Mouse (Mus musculus) spleen, postnatal 10 days (tissue): Measurements from ENCODE around the gene Tmtc1.

Source experiments
- DNase-seq, 2 experiments: peaks; one replicate each; pipeline ENCODE4 v3.0.0; 2021 to 2022; ENCODE audit warnings: low spot score in 2 of 2

Tmtc1 gene

DNA sequence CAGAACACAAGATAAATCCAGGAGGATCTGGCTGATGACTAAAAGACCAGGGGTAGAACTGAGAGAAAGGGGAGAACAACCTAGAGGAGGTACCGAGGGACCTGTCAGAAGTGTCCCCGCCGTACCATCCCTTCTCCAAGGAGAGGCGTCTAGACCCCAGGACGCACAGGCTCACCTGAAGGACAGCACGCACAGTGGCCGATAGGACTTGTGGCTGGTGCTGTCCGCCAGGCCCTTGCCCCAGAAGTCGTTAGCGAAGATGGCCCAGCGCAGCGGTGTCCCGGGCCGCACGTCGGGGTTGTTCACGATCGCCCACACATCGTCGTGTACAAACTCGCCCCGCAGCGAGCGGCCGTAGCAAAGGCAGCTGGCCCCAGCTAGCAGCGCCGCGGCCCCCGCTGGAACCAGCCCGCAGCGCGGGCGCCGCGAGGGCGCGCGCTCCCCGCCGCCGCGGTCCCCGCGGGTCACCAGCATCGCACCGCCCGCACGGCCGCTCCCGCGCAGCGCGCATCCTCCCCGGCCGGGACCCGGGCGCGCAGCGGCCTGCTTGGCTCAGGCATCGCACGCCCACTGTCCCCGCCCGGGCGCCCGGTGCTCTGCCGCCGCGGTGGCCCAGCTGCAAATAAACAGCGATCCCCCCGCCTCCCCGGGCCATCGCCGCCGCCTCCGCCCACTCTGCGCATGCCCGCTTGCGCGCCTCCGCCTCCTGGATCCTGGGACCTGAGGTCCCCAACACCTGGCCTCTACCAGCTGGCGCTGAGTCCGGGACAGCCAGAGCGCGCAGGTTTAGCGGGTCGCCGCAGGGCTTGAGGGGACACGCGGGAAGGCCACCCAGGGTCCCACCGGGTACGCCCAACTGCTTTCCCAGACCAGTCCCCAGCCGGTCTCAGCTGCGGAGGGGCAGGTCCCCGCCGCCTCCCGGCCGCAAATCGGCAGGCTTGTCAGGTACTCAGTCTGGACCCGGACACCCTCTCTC, at the start of gene Tmtc1:
TSS of gene Tmtc1 (minus strand) at position 664 of the 976 bp plus-strand sequence.
- DNase-seq: peak; percentile 24 to 56

DNA sequence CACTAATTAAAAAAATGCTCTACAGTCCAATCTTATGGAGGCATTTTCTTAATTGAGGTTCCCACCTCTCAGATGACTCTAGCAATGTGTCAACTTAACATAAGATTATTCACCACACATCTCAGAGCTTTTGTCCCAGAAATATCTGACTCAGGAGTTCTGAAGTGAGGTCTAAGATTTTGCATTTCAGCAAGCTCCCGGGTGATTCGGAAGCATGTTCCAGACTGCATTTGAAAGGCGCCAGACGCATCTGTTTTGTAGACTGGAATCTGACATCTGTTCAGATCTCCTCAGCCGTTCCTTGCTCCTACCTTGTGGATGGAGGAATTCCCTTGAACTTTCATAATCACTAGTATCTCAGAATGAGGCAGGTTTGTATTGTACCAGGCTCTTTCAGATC, 47.7 kb upstream of the Tmtc1 start:
- no peak for DNase-seq

DNA sequence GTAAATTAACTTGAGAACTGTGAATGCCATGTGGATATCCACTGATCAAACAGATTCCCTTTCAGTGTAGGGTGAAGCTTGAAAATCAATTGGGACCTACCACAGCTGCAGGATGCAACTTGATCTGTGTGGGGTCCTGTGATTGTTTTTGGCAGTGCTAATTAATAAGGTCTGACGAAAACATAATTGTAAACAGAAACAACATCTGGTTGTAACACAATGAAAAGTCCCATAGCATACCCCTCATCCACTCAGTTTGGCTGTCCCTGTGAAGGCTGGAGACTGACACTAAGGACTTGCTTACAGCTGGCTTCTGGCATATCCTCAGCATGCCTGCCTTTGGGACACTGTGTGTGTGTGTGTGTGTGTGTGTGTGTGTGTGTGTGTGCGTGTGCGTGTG, 42.6 kb upstream of the Tmtc1 start:
- no peak for DNase-seq

DNA sequence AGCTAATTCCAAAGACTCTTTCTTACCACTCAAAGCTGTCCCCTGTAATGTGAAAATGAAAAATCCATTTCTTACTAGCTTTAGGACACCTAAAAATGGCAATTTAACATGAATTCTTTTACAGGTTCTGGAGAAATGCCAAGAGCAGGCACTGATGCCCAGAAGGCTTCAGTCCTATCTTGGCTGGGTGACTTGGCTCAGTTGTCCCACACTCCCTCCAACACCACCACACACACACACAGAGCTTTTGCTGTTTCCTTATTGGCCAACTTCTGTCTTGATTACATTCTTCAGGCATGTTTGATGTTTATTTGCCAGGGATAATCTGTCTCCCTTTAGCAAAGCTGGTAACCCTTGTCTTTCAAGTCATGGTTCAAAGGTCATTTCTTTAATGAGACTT, 37.7 kb upstream of the Tmtc1 start:
- no peak for DNase-seq

DNA sequence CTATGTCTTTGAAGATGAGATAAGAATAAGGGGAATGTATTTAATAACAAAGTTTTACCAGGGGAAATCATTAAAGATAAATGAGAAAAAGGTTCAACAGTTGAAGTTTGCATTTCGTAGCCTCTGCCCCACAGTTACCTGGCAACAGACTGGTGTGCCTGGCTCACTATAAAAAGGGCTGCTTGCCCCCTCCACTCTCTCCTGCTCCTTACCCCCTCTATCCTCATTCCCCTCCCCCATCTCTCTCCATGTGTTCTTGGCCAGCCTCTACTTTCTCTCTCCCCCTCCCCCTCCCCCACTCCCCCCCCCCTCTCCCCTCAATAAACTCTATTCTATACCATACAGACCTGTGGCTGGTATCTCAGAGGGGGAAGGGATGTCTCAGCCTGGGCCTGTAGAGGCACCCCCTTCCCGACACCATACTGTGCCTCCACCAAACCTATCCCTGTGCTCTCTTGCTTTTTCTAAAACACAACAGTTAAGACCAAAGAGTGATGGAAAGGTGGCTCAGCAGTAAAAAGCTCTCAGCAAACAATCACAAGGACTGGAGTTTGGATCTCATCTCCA, 35.6 kb upstream of the Tmtc1 start:
- no peak for DNase-seq

DNA sequence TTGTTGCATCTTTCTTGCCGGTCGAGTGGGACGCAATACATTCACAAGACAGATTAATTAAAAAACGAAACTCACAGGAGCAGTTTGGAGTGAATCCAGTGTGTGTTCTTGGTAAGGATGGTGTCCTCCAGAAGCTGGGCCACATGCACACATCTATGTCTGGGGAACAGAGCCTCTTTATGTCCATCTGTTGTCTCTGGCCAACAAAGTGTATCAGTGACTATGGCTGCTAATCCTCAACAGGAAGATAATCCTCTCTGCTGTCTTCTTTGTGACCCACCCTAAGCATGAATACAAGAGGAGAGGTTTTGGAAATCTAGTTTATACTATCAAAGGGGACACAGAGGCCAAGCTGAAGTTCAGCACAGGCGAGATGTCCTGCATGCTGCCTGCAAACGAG, 34.2 kb upstream of the Tmtc1 start:
- DNase-seq: no peak

DNA sequence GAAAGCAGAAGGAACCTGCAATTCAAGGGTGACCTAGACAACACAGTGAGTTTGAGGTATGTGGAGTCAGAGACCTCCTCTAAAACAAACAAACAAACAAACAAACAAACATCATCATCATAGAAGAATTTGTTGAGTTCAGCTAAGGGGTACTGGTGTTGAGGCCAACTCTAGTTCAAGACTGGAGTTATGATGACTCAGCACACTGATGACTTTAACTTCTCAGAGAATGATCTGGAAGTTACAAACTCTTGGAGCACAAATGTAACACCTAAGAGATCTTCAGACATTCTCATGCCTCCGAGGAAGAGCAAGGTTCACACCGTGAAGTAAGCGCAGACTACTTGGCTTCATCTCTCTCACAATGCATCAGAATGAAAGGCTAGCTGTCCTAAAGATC, 28.1 kb upstream of the Tmtc1 start:
- DNase-seq: no peak

DNA sequence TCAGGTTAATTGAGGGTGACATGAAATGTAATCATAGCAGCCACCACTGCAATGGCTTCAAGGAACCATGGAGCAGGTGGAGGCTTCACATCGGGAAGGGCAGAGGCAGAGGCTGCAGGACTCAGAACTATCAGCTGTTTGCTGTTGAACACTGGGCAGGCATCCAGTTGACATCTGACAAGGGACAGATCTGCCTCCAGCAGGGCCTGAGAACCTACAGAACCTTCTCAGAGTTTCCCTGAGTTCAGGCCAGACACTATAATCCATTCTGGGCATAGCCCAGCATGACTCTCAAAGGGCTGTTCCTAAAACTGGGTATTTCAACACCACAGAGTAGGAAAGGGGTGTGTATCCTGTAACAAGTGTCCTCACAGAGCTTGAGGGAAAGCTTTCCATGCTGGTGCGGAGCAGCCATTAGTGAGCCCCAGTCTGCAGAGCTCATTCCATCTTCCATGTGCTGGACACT, 23.8 kb upstream of the Tmtc1 start:
- no peak for DNase-seq

DNA sequence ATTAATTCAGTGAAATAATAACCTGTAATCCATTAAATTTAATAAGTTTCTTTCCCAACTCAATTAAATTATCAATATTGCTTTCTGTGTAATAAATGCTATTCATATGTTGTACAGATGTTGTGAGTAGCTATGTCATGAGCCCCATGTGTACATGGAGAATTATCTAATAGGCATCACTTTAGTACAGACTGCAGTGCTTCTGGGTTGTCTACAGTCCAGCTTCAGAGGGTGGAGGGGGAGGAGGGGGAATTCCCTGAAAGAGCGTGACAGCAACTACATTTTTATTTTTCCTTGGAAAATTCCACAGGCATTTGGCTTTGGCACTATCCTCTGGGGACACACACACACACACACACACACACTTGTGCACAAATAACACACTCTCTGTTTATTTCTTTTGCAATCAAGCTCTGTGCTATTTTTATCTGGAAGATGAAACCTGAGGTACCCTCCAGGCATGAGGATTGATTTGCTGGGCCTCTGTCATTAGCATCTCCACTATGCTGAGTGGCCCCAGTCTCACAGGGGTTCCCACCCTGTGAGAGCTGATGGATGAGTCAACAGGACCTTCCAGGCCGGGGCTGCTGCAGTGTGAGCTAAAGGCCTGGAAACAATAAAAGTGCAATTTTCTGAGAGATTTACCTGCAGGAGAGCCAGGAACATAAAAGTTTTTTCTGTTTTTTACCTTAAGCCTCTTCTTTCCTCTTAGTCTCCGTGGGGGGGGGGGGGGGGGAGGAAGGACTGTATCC, 23.2 kb upstream of the Tmtc1 start:
- no peak for DNase-seq

DNA sequence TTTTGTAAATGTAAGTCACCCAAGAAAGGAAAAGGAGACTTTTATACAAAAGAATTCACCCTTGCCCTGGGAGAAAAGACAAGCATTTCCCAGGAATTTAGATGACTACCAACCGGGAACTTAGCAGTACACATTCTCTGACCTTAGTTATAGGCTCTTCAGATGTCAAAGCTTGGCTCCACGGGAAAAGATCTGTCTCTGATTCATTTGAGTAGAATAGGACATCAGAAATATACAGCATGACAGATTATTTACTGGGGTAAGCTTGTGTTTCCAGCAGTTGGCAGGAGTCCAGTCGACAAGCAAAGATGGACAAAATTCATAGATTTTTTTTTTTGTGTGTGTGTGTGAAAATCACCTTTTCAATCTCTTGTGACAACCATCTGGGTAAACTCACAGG, 15.4 kb upstream of the Tmtc1 start:
- no peak for DNase-seq

DNA sequence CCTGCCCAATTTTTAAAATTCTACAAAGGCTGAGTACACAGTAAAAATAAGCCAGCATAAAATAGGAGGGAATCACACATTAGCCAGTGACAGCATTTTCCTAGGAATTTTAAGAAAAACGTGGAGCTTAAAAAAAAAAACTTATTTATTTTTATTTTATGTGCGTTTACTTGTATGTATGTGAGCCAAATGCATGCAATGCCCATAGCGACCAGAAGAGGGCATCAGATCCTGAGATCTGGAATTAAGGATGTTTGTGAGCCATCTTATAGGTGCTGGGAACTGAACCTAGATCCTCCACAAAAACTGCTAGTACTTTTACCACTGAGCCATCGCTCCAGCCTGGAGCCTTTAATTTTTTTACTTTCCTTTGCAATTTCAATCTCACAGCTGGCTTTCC, 11.3 kb upstream of the Tmtc1 start:
- no peak for DNase-seq

DNA sequence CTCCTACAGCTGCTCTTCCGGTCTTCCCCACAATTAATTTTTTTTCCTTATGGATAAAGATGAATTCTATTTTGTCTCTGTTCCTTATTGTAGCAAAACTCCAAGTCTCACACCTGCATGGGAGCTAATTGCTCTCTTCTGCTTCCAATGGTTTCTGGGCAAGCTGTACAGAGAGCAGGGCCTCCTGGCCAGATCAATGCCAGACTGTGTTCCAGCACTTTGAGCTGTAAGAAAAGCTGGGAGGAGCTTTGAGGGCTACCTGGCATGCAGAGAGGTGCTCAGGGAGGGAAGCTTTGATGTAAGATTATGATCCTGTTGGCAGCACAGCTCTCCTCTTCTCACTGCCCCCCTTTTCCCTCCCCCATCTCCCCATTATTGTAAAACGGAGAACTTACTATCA, 10.6 kb upstream of the Tmtc1 start:
- no peak for DNase-seq

DNA sequence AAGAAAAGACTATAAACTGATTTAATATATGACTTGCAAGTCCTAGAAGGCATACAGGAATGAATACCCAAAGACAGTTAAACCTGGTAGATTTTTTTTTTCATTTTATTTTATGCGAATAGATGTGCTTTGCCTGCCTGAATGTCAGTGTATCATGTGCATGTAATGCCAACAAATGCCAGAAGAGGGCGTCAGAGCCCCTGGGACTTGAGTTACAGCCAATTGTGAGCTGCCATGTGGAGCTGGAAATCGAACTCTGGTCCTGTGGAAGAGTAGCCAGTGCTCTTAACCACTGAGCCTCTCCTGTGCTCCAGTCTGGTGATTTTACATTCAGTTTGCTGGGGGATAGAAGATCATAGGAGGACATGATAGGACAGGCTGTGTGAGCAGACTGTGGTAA, 4.0 kb upstream of the Tmtc1 start:
- DNase-seq: no peak

DNA sequence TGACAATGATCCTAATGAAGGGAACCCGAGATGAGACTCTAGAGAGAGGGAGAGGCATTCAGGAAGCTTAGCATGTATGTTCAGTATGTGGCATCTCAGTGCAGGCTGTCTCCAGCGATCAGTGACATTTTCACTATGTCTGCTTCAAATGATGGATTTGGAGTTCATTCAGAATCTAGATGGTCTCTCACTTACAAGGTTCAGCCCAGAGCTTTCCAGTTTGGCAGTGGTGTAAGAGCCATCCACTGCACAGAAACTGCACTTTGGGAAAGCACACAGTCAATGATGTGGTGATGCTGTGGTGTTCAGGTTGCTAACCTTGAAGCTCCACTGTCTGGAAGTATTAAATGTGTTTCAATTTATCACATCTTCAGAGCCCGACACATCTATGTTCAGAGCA, 1.9 kb upstream of the Tmtc1 start:
- DNase-seq: no peak

DNA sequence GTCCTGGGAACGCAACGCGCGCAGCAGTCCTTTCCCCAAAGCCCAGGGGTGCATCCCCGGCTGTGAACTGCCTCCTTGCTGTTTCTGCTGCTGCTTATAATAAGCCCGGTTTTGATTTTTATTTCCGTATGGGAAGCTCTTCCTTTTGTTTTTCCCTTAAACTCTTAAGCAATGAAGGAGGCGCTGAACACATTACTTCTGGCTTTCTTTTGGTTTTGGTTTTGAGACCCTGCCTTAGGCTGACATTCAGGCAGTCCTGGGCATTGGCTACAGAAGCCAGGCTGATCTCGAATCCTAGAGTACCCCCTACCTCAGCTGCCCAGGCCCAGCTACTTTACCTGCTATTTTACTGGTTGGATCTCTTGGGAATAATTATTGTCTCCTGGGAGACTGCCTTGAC, 607 bp upstream of the Tmtc1 start:
- no peak for DNase-seq

DNA sequence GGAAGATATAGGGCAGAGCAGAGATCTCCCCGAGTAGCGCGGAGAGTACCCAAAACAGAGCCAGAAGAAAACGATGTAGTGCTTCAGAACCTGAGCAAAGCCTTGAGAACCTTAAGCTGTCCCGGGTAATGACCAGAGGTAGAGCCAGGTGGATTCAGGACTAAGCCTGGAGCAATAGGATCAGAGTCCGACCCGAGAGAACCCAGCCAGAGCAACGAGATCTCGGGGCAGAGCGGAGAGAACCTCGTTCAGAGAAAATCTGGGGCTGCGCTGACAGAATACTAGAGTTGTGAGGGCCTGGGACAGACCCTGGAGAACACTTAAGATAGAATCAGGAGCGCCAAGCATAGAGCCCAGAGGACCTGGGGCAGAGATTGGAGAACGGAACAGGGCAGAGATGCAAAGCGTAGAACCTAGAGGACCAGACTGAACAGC, 881 bp downstream of the Tmtc1 start:
- no peak for DNase-seq

DNA sequence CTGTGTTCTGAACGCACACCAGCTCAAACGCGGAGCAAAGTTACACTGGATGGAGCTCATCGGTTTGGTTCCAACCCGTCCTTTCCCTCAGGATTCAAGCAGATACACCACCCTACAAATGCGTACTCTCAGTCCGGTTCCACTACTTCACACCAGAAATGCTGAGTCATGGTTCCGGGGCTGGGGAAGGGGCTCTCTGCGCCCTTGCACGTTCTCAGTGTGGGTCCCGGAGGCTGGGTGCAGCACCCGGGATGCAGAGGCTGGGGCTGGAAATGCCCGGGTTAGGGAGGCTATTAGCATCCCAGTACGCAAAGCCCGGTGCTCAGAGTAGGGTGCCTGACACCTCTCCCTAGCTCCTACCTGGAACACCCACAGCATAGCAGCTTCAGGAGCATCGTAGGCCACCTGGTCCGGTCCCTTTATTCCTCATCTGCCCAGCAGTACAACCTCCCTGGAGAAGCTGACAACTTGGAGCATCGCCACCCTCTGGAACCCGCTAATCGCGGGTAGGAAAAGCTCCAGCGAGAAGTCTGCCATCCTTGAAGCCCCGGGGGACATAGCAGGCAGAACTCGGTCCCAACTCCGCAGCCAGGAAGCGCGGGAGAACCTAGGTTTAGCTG, 1.4 kb downstream of the Tmtc1 start:
- peak in 1 of 2 experiments; percentile 16 for DNase-seq

DNA sequence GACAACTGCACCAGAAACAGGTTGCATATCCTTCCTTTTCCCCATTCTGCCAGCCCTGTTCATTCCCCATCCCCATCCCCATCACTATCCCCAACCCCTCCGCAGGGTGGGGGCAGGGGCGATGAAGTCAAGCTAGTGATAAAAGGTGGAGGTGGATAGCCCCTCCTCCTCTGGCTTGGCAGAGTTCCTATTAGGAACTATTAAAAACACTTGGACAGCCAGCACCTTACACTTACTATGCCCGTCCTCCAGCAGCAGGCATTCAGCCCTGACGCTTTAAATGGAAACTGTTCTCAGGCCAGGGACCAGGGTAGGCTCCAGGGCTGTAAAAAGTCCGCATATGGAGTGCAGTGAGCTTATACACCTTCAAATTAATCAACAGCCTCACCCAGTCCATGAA, 2.3 kb downstream of the Tmtc1 start:
- DNase-seq: no peak

DNA sequence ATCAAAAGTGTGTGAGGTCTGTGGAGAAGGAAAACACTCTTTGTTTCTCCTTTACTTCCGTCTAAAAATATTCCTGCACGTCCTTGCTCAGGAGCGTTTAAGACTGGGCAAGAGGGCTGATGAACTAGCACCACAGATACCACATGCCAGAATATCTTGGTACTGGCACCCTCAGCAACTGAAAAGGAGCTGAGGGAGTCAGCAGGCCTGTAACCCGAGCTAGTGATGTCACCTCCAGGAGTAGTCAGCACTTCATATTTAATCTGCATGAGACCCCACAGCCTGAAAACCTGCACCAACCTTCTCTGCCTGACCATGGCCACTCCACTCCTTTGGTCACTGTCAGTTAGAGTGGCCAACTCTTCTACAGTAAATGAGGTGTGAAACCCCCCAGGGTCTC, 5.1 kb downstream of the Tmtc1 start:
- DNase-seq: no peak

DNA sequence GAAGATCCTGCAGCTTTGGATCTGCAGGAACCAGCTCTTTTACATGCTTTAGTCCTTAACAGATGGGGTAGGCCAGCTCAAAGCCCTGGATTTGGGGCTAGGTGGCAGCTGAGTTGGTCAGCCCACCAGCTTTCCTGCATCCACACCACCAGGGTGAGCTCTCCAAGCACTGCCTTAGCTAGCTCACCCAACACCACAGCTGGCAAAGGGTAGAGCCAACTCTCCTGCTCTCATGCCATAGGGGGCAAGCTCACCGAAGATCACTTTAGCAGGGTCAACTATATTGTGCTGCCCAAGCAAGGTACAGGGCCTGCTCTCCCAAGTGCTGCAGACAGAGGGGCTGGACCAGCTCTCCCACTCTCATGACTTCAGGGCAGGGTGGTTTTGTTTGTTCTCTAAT, 6.6 kb downstream of the Tmtc1 start:
- DNase-seq: no peak

DNA sequence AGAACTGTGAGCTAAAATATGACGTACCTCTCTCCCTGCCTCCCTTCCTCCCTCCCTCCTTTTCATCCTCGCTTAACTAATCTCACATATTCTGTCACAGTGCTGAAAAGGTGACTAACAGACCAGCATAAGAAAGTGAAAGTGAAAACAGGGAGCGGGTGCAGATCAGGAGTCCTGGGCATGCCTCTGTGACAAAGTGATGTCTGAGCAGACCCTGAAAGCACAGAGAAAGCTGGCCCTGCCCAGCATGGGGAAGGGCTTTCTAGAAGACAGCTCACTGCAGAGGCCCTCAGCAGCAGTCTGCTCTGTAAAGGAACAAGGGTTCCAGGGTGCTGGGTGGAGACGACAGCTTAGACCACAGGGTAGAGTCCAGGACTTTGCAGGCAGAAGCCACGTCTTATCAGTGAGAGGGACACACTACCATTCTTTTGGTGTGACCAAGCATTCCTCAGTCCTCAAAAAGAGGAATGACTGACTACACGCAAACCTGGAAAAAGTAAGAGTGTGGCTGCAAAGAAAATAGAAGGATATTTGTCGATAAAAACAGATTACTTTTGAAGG, 7.7 kb downstream of the Tmtc1 start:
- no peak for DNase-seq

DNA sequence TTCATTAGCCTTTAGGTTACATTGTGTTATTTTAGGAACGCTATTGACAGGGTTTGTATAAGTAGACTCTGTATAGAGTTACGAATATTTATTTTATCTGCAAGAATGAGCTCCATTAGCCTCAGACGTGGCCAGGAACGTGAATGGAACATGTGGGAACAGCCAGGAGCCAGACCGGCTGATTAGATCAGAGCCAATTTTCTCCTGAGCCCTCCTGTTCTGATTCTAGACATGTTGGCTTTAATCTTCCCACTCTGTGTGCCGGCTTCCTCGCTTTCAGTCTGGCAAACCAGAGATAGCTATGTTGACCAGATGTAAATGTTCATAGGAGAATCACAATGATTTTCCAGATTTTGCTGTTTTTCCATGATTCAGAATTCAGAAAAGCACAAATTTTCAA, 22.6 kb downstream of the Tmtc1 start:
- no peak for DNase-seq
